Mouse (Mus musculus) lung, adult 2 months (tissue): ENCODE data around the gene Epha4.

ENCODE experiments used
- CTCF ChIP-seq: fragments of 200-500 bp; IDR thresholded peaks from 2 replicates; pipeline ENCODE4 v1.5.1; 2011; ENCODE audit warnings: mild to moderate bottlenecking, low read length, control low read depth; ENCODE audit not compliant: insufficient read depth
- POLR2A ChIP-seq: fragments of 200-500 bp; IDR thresholded peaks from 2 replicates; pipeline ENCODE4 v1.6.1; 2011; ENCODE audit warnings: low read depth, mild to moderate bottlenecking, control low read depth, low read length, borderline replicate concordance; ENCODE audit errors: extremely low read depth

DNA sequence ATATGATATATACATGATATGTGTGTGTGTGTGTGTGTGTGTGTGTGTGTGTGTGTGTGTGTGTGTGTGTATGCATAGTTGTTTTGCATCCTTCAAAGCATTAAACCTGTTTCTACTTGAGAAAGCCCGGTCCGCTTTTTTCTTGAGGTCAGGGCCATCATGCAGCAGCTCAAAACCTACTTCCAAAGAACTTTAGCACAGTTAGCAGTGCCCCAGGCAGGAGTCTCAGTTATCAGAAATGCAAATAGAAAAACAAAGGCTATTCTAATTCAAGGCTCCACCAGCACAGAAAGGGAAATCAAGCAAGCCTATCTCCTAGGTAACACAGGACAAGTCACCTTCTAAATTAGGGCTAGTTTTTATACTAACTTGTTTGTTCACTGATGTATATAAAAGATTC lies 42.3 kb downstream of the Epha4 start:
- no peak for TF ChIP-seq POLR2A
- TF ChIP-seq CTCF: no peak
